Mouse (Mus musculus) intestine, embryonic 14.5 days (tissue): ENCODE results near the gene Msi1. TPM values are rescaled to one million over a fixed set of nuclear protein-coding genes. Genes with fewer than 3 reads are reported as not detected.

Experiments used
- ATAC-seq: fragments of 200-750 bp; cut with Nextera tagmentation; replicated peaks from 2 replicates; pipeline ENCODE4 v1.8.0; 2017; ENCODE audit warnings: low read depth, moderate number of reproducible peaks, moderate TSS enrichment, moderate library complexity; ENCODE audit not compliant: low FRiP score, low TSS enrichment
- DNase-seq: peaks from one replicate; pipeline ENCODE4 v3.0.0-alpha.2; 2018; ENCODE audit warnings: low spot score
- H3K27ac ChIP-seq: fragments of 300-500 bp; sonication (generic); 2 replicates; pipeline ENCODE4 v1.5.1; 2014; ENCODE audit warnings: low read depth, mild to moderate bottlenecking, control low read depth
- H3K27me3 ChIP-seq: fragments of 300-500 bp; sonication (generic); replicated peaks from 2 replicates; pipeline ENCODE4 v1.6.1; 2014; ENCODE audit warnings: low read length, control low read depth; ENCODE audit not compliant: control insufficient read depth, insufficient read depth
- H3K36me3 ChIP-seq: fragments of 300-500 bp; sonication (generic); 2 replicates; pipeline ENCODE4 v1.6.1; 2014; ENCODE audit warnings: low read length, control low read depth; ENCODE audit not compliant: control insufficient read depth, insufficient read depth
- H3K4me1 ChIP-seq: fragments of 300-500 bp; sonication (generic); replicated peaks from 2 replicates; pipeline ENCODE4 v1.6.1; 2014; ENCODE audit warnings: low read length, control low read depth, mixed read lengths; ENCODE audit not compliant: control insufficient read depth, insufficient read depth
- H3K4me2 ChIP-seq: fragments of 300-500 bp; sonication (generic); 2 replicates; pipeline ENCODE4 v1.6.1; 2014; ENCODE audit warnings: low read length
- H3K4me3 ChIP-seq: fragments of 300-500 bp; sonication (generic); 2 replicates; pipeline ENCODE4 v1.5.1; 2014; ENCODE audit warnings: low read depth, low read length, control low read depth, mixed read lengths
- H3K9ac ChIP-seq: fragments of 300-500 bp; sonication (generic); 2 replicates; pipeline ENCODE4 v1.6.1; 2014; ENCODE audit warnings: mild to moderate bottlenecking, low read length
- H3K9me3 ChIP-seq: fragments of 300-500 bp; sonication (generic); 2 replicates; pipeline ENCODE4 v1.6.1; 2016; ENCODE audit warnings: low read length, control low read depth; ENCODE audit not compliant: control insufficient read depth
- WGBS: fragments of 180-500 bp; shearing (Covaris S2); extraction: QIAGEN DNeasy Blood & Tissue Kit; methylation state at CpG from one replicate; pipeline ENCODE4 v1.1.7; 2014; 5-methylcytosine and 5-hydroxymethylcytosine counted together
- polyA plus RNA-seq: library from polyadenylated mRNA; unstranded; fragments of >200 nt; fragmentation: Nextera tagmentation; extraction: Ambion mirVana; gene quantifications from 2 replicates; pipeline ENCODE4 v1.2.1, GENCODE M21; 2014

Gene Msi1
- 16.0 and 16.5 TPM in 2 replicates for polyA plus RNA-seq

GRCm38 (mm10) chr5:115429359-115430186, at the start of gene Msi1:
Gene Msi1, plus strand, starts transcription at chr5:115429599.
- peaks cover 24% of the 10 kb centered on the region for H3K4me1 ChIP-seq
- peak within 1 kb of the TSS; percentile 83 for H3K4me3 ChIP-seq
- H3K36me3 ChIP-seq = peaks cover 17% of the 10 kb centered on the region
- peak within 1 kb of the TSS; percentile 69 for H3K4me2 ChIP-seq
- WGBS = under 1% methylated on average over 64 of the region's 117 CpGs
- ATAC-seq (peak; percentile 75), DNase-seq (peak; percentile 81)
- peak within 1 kb of the TSS; percentile 92 for H3K9ac ChIP-seq
- peak within 1 kb of the TSS; percentile 73 for H3K27ac ChIP-seq
- H3K9me3 ChIP-seq = no peaks in the 10 kb centered on the region
- peaks cover 12% of the 10 kb centered on the region for H3K27me3 ChIP-seq

GRCm38 (mm10) chr5:115391935-115392334, 37.5 kb upstream of the Msi1 start:
- H3K9ac ChIP-seq = no peak overlapping the region
- ATAC-seq (no peak), DNase-seq (no peak)
- H3K4me1 ChIP-seq = peaks cover 7% of the 10 kb centered on the region
- H3K27ac ChIP-seq = no peak overlapping the region
- no peaks in the 10 kb centered on the region for H3K36me3 ChIP-seq
- H3K4me2 ChIP-seq = no peak overlapping the region
- WGBS = 24% methylated on average over 9 of the region's 9 CpGs
- H3K4me3 ChIP-seq = no peak overlapping the region
- H3K9me3 ChIP-seq = no peaks in the 10 kb centered on the region
- no peaks in the 10 kb centered on the region for H3K27me3 ChIP-seq

GRCm38 (mm10) chr5:115392969-115393368, 36.4 kb upstream of the Msi1 start:
- ATAC-seq (no peak), DNase-seq (no peak)
- 85% methylated on average over 1 of the region's 1 CpGs for WGBS
- H3K9me3 ChIP-seq = no peaks in the 10 kb centered on the region
- no peak overlapping the region for H3K4me3 ChIP-seq
- H3K27me3 ChIP-seq = no peaks in the 10 kb centered on the region; the same call in 1 of the 2 replicates
- H3K4me2 ChIP-seq = no peak overlapping the region
- H3K9ac ChIP-seq = no peak overlapping the region
- no peaks in the 10 kb centered on the region for H3K36me3 ChIP-seq
- peaks cover 8% of the 10 kb centered on the region for H3K4me1 ChIP-seq
- H3K27ac ChIP-seq = no peak overlapping the region

DNA sequence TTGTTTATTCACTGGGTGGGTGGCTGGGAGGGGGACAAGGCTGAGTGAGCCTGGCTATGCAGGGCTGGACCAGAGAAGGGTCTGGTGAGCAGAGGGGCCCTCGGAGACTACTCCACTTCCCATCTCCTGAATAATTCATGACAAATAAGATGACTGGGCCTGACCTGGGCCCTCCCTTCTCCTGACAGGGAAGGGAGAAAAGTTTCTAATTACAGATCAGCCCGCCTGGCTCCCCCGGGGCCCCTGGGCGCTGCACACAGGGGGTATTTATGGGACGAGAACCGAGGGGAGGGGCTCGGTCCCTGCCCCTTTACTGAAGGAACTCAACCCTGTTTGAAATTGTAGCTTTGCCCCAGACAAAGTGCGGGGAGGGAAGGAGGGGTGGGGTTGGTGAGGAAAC, 35.2 kb upstream of the Msi1 start:
- H3K4me2 ChIP-seq = no peak overlapping the region

DNA sequence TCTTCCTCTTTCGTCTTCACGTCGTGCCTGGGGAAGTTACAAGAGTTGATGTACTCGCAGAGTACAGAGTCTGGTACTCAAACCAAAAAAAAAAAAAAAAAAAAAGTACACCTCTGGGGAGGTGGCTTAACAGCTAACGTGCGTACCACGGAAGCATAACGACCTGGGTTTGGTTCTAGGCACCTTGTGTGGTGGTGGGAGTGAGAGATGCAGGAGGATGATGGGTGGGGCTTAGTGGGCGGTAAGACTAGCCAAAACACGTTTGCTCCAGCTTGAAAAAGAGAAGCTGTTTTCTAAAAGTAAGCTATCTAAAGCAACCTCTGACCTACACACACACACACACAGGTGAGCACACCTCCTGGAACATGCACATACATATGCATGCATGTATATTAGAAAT, 34.6 kb upstream of the Msi1 start:
- no peak for ATAC-seq
- H3K4me3 ChIP-seq = no peak overlapping the region
- H3K36me3 ChIP-seq = no peaks in the 10 kb centered on the region
- DNase-seq = no peak
- WGBS = 20% methylated on average over 10 of the region's 10 CpGs
- no peak overlapping the region for H3K4me2 ChIP-seq
- H3K9me3 ChIP-seq = no peaks in the 10 kb centered on the region
- H3K4me1 ChIP-seq = peaks cover 12% of the 10 kb centered on the region
- H3K27me3 ChIP-seq = no peaks in the 10 kb centered on the region; the same call in 1 of the 2 replicates
- H3K27ac ChIP-seq = no peak overlapping the region
- no peak overlapping the region for H3K9ac ChIP-seq

More for the DNA sequence above, 35.2 kb upstream of the Msi1 start:
- DNase-seq (no peak), ATAC-seq (no peak)
- H3K9ac ChIP-seq = 0 out of 2 replicates have a peak overlapping the region, but pooled peaks have one; percentile 17
- H3K27ac ChIP-seq = no peak overlapping the region
- WGBS = 5% methylated on average over 8 of the region's 8 CpGs
- no peaks in the 10 kb centered on the region for H3K36me3 ChIP-seq
- H3K9me3 ChIP-seq = no peaks in the 10 kb centered on the region
- H3K4me1 ChIP-seq = peaks cover 12% of the 10 kb centered on the region
- H3K4me3 ChIP-seq = no peak overlapping the region
- no peaks in the 10 kb centered on the region; the same call in 1 of the 2 replicates for H3K27me3 ChIP-seq

DNA sequence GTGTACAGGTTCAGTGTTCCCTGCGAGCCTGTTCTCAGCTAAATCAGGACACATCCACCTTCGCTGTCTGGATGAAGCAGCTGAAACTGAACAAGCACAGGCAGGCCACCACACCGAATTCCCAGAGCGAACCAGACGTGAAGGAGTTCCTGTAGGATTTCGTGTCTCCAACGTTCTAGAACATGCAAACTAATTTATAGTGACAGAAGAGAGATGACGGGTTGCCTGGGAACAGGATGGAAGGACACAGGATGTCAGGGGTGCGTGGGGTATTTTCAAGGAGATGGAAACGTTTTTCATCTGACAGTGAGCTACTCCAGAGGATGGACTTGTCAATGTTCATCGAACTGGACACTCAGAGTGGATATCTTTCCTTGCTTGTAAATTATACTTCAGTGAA, 32.7 kb upstream of the Msi1 start:
- Histone ChIP-seq H3K4me1 (peaks cover 12% of the 10 kb centered on the region), H3K9ac (no peak overlapping the region), H3K4me3 (no peak overlapping the region), H3K9me3 (no peaks in the 10 kb centered on the region), H3K4me2 (no peak overlapping the region), H3K36me3 (no peaks in the 10 kb centered on the region), H3K27ac (no peak overlapping the region), H3K27me3 (no peaks in the 10 kb centered on the region; the same call in 1 of the 2 replicates)
- no peak for DNase-seq
- WGBS = 68% methylated on average over 11 of the region's 11 CpGs
- ATAC-seq = no peak

- DNase-seq (peak; percentile 81), ATAC-seq (no peak)
- Histone ChIP-seq H3K4me3 (peak overlapping the region; percentile 36), H3K27me3 (no peaks in the 10 kb centered on the region; the same call in 1 of the 2 replicates), H3K9ac (peak overlapping the region; percentile 59), H3K9me3 (no peaks in the 10 kb centered on the region), H3K4me2 (peak overlapping the region; percentile 96), H3K36me3 (no peaks in the 10 kb centered on the region), H3K4me1 (peaks cover 9% of the 10 kb centered on the region), H3K27ac (no peak overlapping the region)
- WGBS = 3% methylated on average over 48 of the region's 48 CpGs
These were observed 31.3 kb upstream of the Msi1 start for GRCm38 (mm10) chr5:115397839-115398780.

DNA sequence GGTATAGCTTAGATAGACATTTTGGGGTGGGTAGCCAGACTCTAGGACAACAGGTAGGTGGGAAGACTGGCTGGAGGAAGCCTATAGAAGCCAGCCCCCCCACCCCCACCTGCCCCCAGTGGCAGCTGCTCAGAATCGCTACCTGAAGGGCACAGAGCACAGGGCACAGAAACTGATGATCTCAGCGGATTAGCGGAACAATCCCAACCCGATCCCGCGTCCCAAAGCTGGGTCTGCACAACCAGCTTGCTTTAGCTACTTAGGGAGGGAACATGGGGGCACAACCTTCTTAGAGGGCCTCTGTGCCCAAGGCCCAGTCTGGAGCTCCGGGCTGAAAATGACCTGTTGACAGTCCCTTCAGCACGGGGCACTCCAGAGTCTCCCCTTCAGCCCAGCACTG, 27.3 kb upstream of the Msi1 start:
- DNase-seq (no peak), ATAC-seq (no peak)
- Histone ChIP-seq H3K4me2 (no peak overlapping the region), H3K36me3 (no peaks in the 10 kb centered on the region), H3K9ac (no peak overlapping the region), H3K9me3 (no peaks in the 10 kb centered on the region), H3K27me3 (no peaks in the 10 kb centered on the region; the same call in 1 of the 2 replicates), H3K4me3 (no peak overlapping the region), H3K4me1 (peaks cover 10% of the 10 kb centered on the region; the same call in 1 of the 2 replicates), H3K27ac (no peak overlapping the region)
- WGBS = 79% methylated on average over 8 of the region's 8 CpGs
